In the genomic region with DNA sequence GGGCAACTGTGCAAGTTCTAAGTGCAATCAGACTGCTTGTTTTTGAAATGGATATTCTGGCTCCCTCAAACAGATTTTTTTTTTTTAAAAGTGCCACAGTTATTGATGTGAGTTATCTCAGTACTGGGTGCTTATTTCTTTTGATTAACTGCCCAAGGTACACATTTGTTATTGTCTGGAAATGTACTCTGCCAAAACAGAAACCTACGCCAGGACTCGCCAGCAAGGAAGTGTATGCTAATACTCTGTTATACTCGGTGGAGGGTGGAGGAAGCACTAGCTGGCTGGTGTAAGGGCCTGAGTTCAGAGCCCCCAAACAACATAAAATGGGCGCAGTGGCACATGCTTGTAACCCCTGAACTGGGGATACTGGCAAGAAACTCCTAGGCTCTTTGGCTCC, we compare ENCODE assay signal across 11 mouse cellular contexts. TPM values are rescaled to one million over a fixed set of nuclear protein-coding genes. Genes with fewer than 3 reads are reported as not detected.
DNase-seq lines count a peak whose midpoint lies in the region; ATAC-seq and TF ChIP-seq lines count a peak whose summit lies in the region.
"Had no signal": no experiment of that assay in that cellular context is flagged by ENCODE, and none has a peak within 500 bp of the region (broad histone marks: within the 10 kb centered on the region; RNA-seq: fewer than 3 reads in every experiment).

No protein-coding gene starts in this region.

- intact Hi-C loops in heart, adult 2 months (cut with DNase I): no loop called here
- intact Hi-C loops in heart, postnatal 36 days (cut with DNase I): no loop called here

- 43% methylated on average over 4 of the region's 4 CpGs for WGBS in heart, adult 2 months
- WGBS in neural tube, embryonic 11.5 days: 67% methylated on average over 4 of the region's 4 CpGs
- 51% methylated on average over 4 of the region's 4 CpGs for WGBS in limb, embryonic 15.5 days

- H3K36me3 ChIP-seq in heart, adult 2 months (ENCODE audit: control insufficient read depth, insufficient read depth, low read length): peaks cover 17% of the 10 kb centered on the region
- H3K36me3 ChIP-seq in neural tube, embryonic 11.5 days (ENCODE audit: control insufficient read depth, insufficient read depth, low read length): no peaks in the 10 kb centered on the region; the same call in 1 of the 2 replicates
- H3K36me3 ChIP-seq in limb, embryonic 15.5 days: no peaks in the 10 kb centered on the region

- no peak for TF ChIP-seq EP300 in heart, adult 2 months (IDR thresholded peaks at IDR 0.05; ENCODE audit: insufficient read depth, low read depth, low read length)

- TF ChIP-seq POLR2A in heart, adult 2 months (IDR thresholded peaks at IDR 0.05; ENCODE audit: insufficient read depth, low read depth, low read length): no peak

- ATAC-seq in neural tube, embryonic 11.5 days (ENCODE audit: insufficient read depth, low FRiP score, low TSS enrichment): no peak
- ATAC-seq in limb, embryonic 15.5 days (ENCODE audit: insufficient number of reproducible peaks, low FRiP score, low TSS enrichment, low read depth): no peak

- H3K9ac ChIP-seq in heart, adult 2 months (ENCODE audit: low read depth, low read length): peak overlapping the region; percentile 20; the same call in 1 of the 2 replicates
- no peak overlapping the region for H3K9ac ChIP-seq in neural tube, embryonic 11.5 days (ENCODE audit: low read length)
- no peak overlapping the region for H3K9ac ChIP-seq in limb, embryonic 15.5 days

- peak; percentile 33 for TF ChIP-seq CTCF in heart, adult 2 months (IDR thresholded peaks at IDR 0.05)

- no peak overlapping the region for H3K4me2 ChIP-seq in neural tube, embryonic 11.5 days (ENCODE audit: low read depth)
- H3K4me2 ChIP-seq in limb, embryonic 15.5 days: 0 out of 2 replicates have a peak overlapping the region, but pooled peaks have one; percentile 10

- no peaks in the 10 kb centered on the region for H3K9me3 ChIP-seq in neural tube, embryonic 11.5 days (ENCODE audit: control insufficient read depth, low read length)
- H3K9me3 ChIP-seq in limb, embryonic 15.5 days: no peaks in the 10 kb centered on the region

- H3K79me2 ChIP-seq in heart, adult 2 months (replicated peaks; ENCODE audit: control insufficient read depth, insufficient read depth, low read length): 0 out of 2 replicates have a peak, but pooled peaks cover 3% of the 10 kb centered on the region

- no peak overlapping the region for H3K4me3 ChIP-seq in heart, adult 2 months
- H3K4me3 ChIP-seq in neural tube, embryonic 11.5 days (ENCODE audit: low read depth, low read length): no peak overlapping the region
- no peak overlapping the region for H3K4me3 ChIP-seq in limb, embryonic 15.5 days
- H3K4me3 ChIP-seq: myocyte had no signal

- H3K27me3 ChIP-seq in heart, adult 2 months (ENCODE audit: control insufficient read depth, insufficient read depth, low read length): no peaks in the 10 kb centered on the region
- no peaks in the 10 kb centered on the region for H3K27me3 ChIP-seq in neural tube, embryonic 11.5 days (ENCODE audit: control insufficient read depth, insufficient read depth, low read length)
- no peaks in the 10 kb centered on the region for H3K27me3 ChIP-seq in limb, embryonic 15.5 days

- peaks cover 21% of the 10 kb centered on the region for H3K4me1 ChIP-seq in heart, adult 2 months (ENCODE audit: control insufficient read depth, insufficient read depth, low read length)
- H3K4me1 ChIP-seq in neural tube, embryonic 11.5 days (ENCODE audit: control insufficient read depth, insufficient read depth, low read length): peaks cover 11% of the 10 kb centered on the region
- peaks cover 32% of the 10 kb centered on the region for H3K4me1 ChIP-seq in limb, embryonic 15.5 days

- DNase-seq in heart, adult 2 months: no peak
- DNase-seq in heart, postnatal 36 days: no peak
- no peak for DNase-seq in neural tube, embryonic 11.5 days (ENCODE audit: low spot score)
- DNase-seq in neural tube, embryonic 10.5 days (ENCODE audit: extremely low spot score, low spot score): no peak
- no peak for DNase-seq in ovary, adult 18-20 months (ENCODE audit: low spot score)
- DNase-seq in B cell, adult 2 months: no peak
- no peak for DNase-seq in embryo, embryonic 9.5 days (ENCODE audit: extremely low spot score)
- DNase-seq: gastrocnemius, postnatal 36 days; thymus, postnatal 25 days had no signal

- H3K27ac ChIP-seq in heart, adult 2 months: peak overlapping the region; percentile 51
- H3K27ac ChIP-seq in neural tube, embryonic 11.5 days (ENCODE audit: low read depth, low read length): peak overlapping the region; percentile 69
- H3K27ac ChIP-seq in limb, embryonic 15.5 days: peak overlapping the region; percentile 67

RNA-seq across cellular contexts. Expression of a gene that starts 34.1 kb away (rescaled TPM):
- 10 to 100 TPM; 34.5 to 36.8 TPM for total RNA-seq in heart, adult 2 months (2021)
- 8.5 and 14.7 TPM in 2 replicates for polyA plus RNA-seq in heart, adult 2 months (2012; rRNA removed)
- total RNA-seq in heart, postnatal 36 days (2021): 10 to 100 TPM; 39.4 to 41.1 TPM
- polyA plus RNA-seq in neural tube, embryonic 11.5 days (2014; fragmentation: Nextera tagmentation; extraction: Ambion mirVana): 47.6 and 52.2 TPM in 2 replicates
- polyA plus RNA-seq in limb, embryonic 15.5 days (2015; fragmentation: Nextera tagmentation; extraction: Ambion mirVana): 41.8 and 46.5 TPM in 2 replicates

RNA-seq across cellular contexts. Expression of a gene that starts 34.9 kb away (rescaled TPM):
- total RNA-seq in heart, adult 2 months (2021): 10 to 100 TPM; 19.7 to 20.2 TPM
- 14.9 and 27.7 TPM in 2 replicates for polyA plus RNA-seq in heart, adult 2 months (2012; rRNA removed)
- total RNA-seq in heart, postnatal 36 days (2021): 10 to 100 TPM; 22.2 to 22.5 TPM
- polyA plus RNA-seq in neural tube, embryonic 11.5 days (2014; fragmentation: Nextera tagmentation; extraction: Ambion mirVana): 40.6 and 42.1 TPM in 2 replicates
- 54.9 and 55.0 TPM in 2 replicates for polyA plus RNA-seq in limb, embryonic 15.5 days (2015; fragmentation: Nextera tagmentation; extraction: Ambion mirVana)
